Mouse (Mus musculus): ENCODE measurements at regions not wholly inside any gene's neighbourhood (a gene's known extent, or its start where the extent isn't known, plus 50 kb on each side); places are given as distances from the start of the nearest gene placed in this dataset.

- no peak for DNase-seq
Measured at GRCm38 (mm10) chr15:70920138-70920537, 2914.2 kb upstream of the Gm6569 start.

DNA sequence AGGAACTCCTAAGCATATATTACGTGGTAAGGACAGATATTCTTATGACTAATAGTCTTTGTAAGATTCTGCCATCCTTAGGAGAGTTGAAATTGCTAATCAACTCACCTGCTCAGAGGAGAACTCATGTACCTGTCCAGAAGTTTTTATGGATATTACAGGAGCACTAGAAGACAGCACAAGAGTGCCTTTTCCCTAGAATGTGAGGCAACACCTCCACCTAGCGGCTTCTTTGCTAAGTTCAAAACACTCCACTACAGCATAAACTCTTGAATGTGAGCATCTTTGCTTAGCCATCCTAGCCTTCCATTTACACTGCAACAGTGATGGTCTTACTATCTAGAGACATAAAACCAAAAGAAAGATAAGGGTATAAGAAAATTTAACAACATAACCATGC lies 2913.5 kb upstream of the Gm6569 start:
- DNase-seq, result peak; percentile 4
